ENCODE assay signal across 26 mouse cellular contexts in genomic region chr5:104103171-104103570, GRCm38 (mm10). TPM values are rescaled to one million over a fixed set of nuclear protein-coding genes. Genes with fewer than 3 reads are reported as not detected.
DNase-seq lines count a peak whose midpoint lies in the region; ATAC-seq and TF ChIP-seq lines count a peak whose summit lies in the region.
"Had no signal": no experiment of that assay in that cellular context is flagged by ENCODE, and none has a peak within 500 bp of the region (broad histone marks: within the 10 kb centered on the region; RNA-seq: fewer than 3 reads in every experiment).

No protein-coding gene starts in this region.

- TF ChIP-seq CTCF in cortical plate, adult 2 months (IDR thresholded peaks at IDR 0.05; ENCODE audit: extremely low read depth, insufficient read depth, low read length) = no peak

- no peak for DNase-seq in kidney, adult 18-20 months
- DNase-seq in thymus, postnatal 14 days = no peak
- DNase-seq in kidney, adult 8-10 months = no peak
- DNase-seq: adrenal gland, postnatal 36 days; cerebellum, adult 18-20 months; cerebellum, postnatal 25 days; gastrocnemius, postnatal 36 days; heart, postnatal 10 days; kidney, postnatal 10 days; layer of hippocampus, adult 9-11 months; liver, embryonic 13.5 days had no signal

- no peak for ATAC-seq in kidney, embryonic 15.5 days (replicated peaks; ENCODE audit: low FRiP score)
- ATAC-seq in hindbrain, embryonic 12.5 days (ENCODE audit: low FRiP score) = no peak
- ATAC-seq in intestine, embryonic 16.5 days = peak; percentile 78
- ATAC-seq: forebrain, embryonic 13.5 days; inflammation-experienced regulatory T-cells, adult 6 months had no signal

- WGBS in kidney, embryonic 15.5 days = 49% methylated on average over 4 of the region's 4 CpGs
- WGBS in hindbrain, embryonic 12.5 days = 71% methylated on average over 4 of the region's 4 CpGs
- 50% methylated on average over 4 of the region's 4 CpGs for WGBS in intestine, embryonic 16.5 days

- H3K27me3 ChIP-seq in kidney, embryonic 15.5 days = no peaks in the 10 kb centered on the region
- H3K27me3 ChIP-seq in hindbrain, embryonic 12.5 days = no peaks in the 10 kb centered on the region
- no peaks in the 10 kb centered on the region for H3K27me3 ChIP-seq in intestine, embryonic 16.5 days (replicated peaks; ENCODE audit: control insufficient read depth, insufficient read depth, low read length)
- H3K27me3 ChIP-seq: limb, embryonic 12.5 days; liver, embryonic 13.5 days; lung, embryonic 15.5 days had no signal

- peak overlapping the region; percentile 32 for H3K27ac ChIP-seq in kidney, embryonic 15.5 days
- peak overlapping the region; percentile 74 for H3K27ac ChIP-seq in cortical plate, adult 2 months (ENCODE audit: insufficient read depth, low read length)
- peak overlapping the region; percentile 55; the same call in 1 of the 2 replicates for H3K27ac ChIP-seq in hindbrain, embryonic 12.5 days
- no peak overlapping the region for H3K27ac ChIP-seq in intestine, embryonic 16.5 days (ENCODE audit: low read length)
- H3K27ac ChIP-seq: forebrain, embryonic 13.5 days; limb, embryonic 12.5 days; liver, embryonic 13.5 days; lung, embryonic 15.5 days; midbrain, embryonic 13.5 days; stomach, postnatal 0 days had no signal

- no peaks in the 10 kb centered on the region for H3K9me3 ChIP-seq in kidney, embryonic 15.5 days (replicated peaks)
- no peaks in the 10 kb centered on the region for H3K9me3 ChIP-seq in hindbrain, embryonic 12.5 days (replicated peaks)
- no peaks in the 10 kb centered on the region for H3K9me3 ChIP-seq in intestine, embryonic 16.5 days (ENCODE audit: control insufficient read depth, low read length)
- H3K9me3 ChIP-seq: forebrain, embryonic 13.5 days; limb, embryonic 12.5 days; liver, embryonic 13.5 days; lung, embryonic 15.5 days; midbrain, embryonic 13.5 days had no signal

- no peak for TF ChIP-seq POLR2A in cortical plate, adult 2 months (IDR thresholded peaks at IDR 0.05; ENCODE audit: extremely low read depth, insufficient read depth, low read length)

- H3K4me1 ChIP-seq in kidney, embryonic 15.5 days = peaks cover 18% of the 10 kb centered on the region
- peaks cover 14% of the 10 kb centered on the region for H3K4me1 ChIP-seq in cortical plate, adult 2 months (ENCODE audit: control insufficient read depth, insufficient read depth, low read length)
- H3K4me1 ChIP-seq in hindbrain, embryonic 12.5 days = peaks cover 43% of the 10 kb centered on the region
- H3K4me1 ChIP-seq in intestine, embryonic 16.5 days (ENCODE audit: control insufficient read depth, insufficient read depth, low read length) = peaks cover 22% of the 10 kb centered on the region
- H3K4me1 ChIP-seq: liver, embryonic 13.5 days had no signal

- no peak overlapping the region for H3K4me2 ChIP-seq in kidney, embryonic 15.5 days
- no peak overlapping the region for H3K4me2 ChIP-seq in hindbrain, embryonic 12.5 days (replicated peaks)
- H3K4me2 ChIP-seq in intestine, embryonic 16.5 days (ENCODE audit: low read depth, low read length) = no peak overlapping the region
- H3K4me2 ChIP-seq: forebrain, embryonic 13.5 days; heart, embryonic 11.5 days; limb, embryonic 12.5 days; liver, embryonic 13.5 days; lung, embryonic 15.5 days; midbrain, embryonic 13.5 days had no signal

- H3K36me3 ChIP-seq in kidney, embryonic 15.5 days = no peaks in the 10 kb centered on the region
- H3K36me3 ChIP-seq in hindbrain, embryonic 12.5 days = no peaks in the 10 kb centered on the region
- H3K36me3 ChIP-seq in intestine, embryonic 16.5 days (ENCODE audit: control insufficient read depth, insufficient read depth, low read length) = no peaks in the 10 kb centered on the region
- H3K36me3 ChIP-seq: limb, embryonic 12.5 days; liver, embryonic 13.5 days; lung, embryonic 15.5 days; midbrain, embryonic 13.5 days had no signal

- H3K4me3 ChIP-seq in kidney, embryonic 15.5 days (replicated peaks) = no peak overlapping the region
- no peak overlapping the region for H3K4me3 ChIP-seq in cortical plate, adult 2 months (ENCODE audit: insufficient read depth, low read length)
- H3K4me3 ChIP-seq in hindbrain, embryonic 12.5 days = no peak overlapping the region
- H3K4me3 ChIP-seq in intestine, embryonic 16.5 days (ENCODE audit: low read length) = no peak overlapping the region
- H3K4me3 ChIP-seq: forebrain, embryonic 13.5 days; limb, embryonic 12.5 days; liver, embryonic 13.5 days; lung, embryonic 15.5 days; midbrain, embryonic 13.5 days; myocyte had no signal

- H3K9ac ChIP-seq in kidney, embryonic 15.5 days = no peak overlapping the region
- no peak overlapping the region for H3K9ac ChIP-seq in hindbrain, embryonic 12.5 days
- H3K9ac ChIP-seq in intestine, embryonic 16.5 days (ENCODE audit: low read depth, low read length) = no peak overlapping the region
- H3K9ac ChIP-seq: forebrain, embryonic 13.5 days; limb, embryonic 12.5 days; liver, embryonic 13.5 days; lung, embryonic 15.5 days; midbrain, embryonic 13.5 days had no signal

RNA-seq across cellular contexts. Expression of gene Sparcl1, which starts 10.4 kb away (rescaled TPM):
- polyA plus RNA-seq in kidney, embryonic 15.5 days (2015; fragmentation: Nextera tagmentation; extraction: Ambion mirVana) = 47.6 and 68.2 TPM in 2 replicates
- polyA plus RNA-seq in cortical plate, adult 2 months (2012; rRNA removed) = 1,820 and 1,861 TPM in 2 replicates
- 78.8 and 85.8 TPM in 2 replicates for polyA plus RNA-seq in hindbrain, embryonic 12.5 days (2016; fragmentation: Nextera tagmentation; extraction: Ambion mirVana)
- polyA plus RNA-seq in intestine, embryonic 16.5 days (2015; fragmentation: Nextera tagmentation; extraction: Ambion mirVana) = 191 and 194 TPM in 2 replicates
- polyA plus RNA-seq: C2C12; inflammation-experienced regulatory T-cells, adult 6 months had no signal

RNA-seq across cellular contexts. Expression of gene Gm17660, which starts 25.8 kb away (rescaled TPM):
- 0.38 TPM in 1 of 2 replicates, not detected in the other for polyA plus RNA-seq in kidney, embryonic 15.5 days (2015; fragmentation: Nextera tagmentation; extraction: Ambion mirVana)
- polyA plus RNA-seq in cortical plate, adult 2 months (2012; rRNA removed) = 0.25 TPM in 1 of 2 replicates, not detected in the other
- not detected in 2 replicates for polyA plus RNA-seq in hindbrain, embryonic 12.5 days (2016; fragmentation: Nextera tagmentation; extraction: Ambion mirVana)
- not detected in 2 replicates for polyA plus RNA-seq in intestine, embryonic 16.5 days (2015; fragmentation: Nextera tagmentation; extraction: Ambion mirVana)
- polyA plus RNA-seq: C2C12; forebrain, embryonic 13.5 days; frontal cortex, adult 2 months; heart, embryonic 11.5 days; inflammation-experienced regulatory T-cells, adult 6 months; limb, embryonic 12.5 days; liver, embryonic 13.5 days; midbrain, embryonic 13.5 days; myocyte; stomach, postnatal 0 days; thymus, postnatal 0 days had no signal

RNA-seq across cellular contexts. Expression of gene Nudt9, which starts 57.1 kb away (rescaled TPM):
- 59.9 and 64.1 TPM in 2 replicates for polyA plus RNA-seq in kidney, embryonic 15.5 days (2015; fragmentation: Nextera tagmentation; extraction: Ambion mirVana)
- 75.7 and 82.3 TPM in 2 replicates for polyA plus RNA-seq in cortical plate, adult 2 months (2012; rRNA removed)
- 64.7 and 70.4 TPM in 2 replicates for polyA plus RNA-seq in hindbrain, embryonic 12.5 days (2016; fragmentation: Nextera tagmentation; extraction: Ambion mirVana)
- 61.0 and 61.8 TPM in 2 replicates for polyA plus RNA-seq in intestine, embryonic 16.5 days (2015; fragmentation: Nextera tagmentation; extraction: Ambion mirVana)
